Mouse (Mus musculus): Measurements from ENCODE around the gene Brat1. TPM values are rescaled to one million over a fixed set of nuclear protein-coding genes. Genes with fewer than 3 reads are reported as not detected.

Brat1 gene
- total RNA-seq, 2 experiments from 2014 or later: 7.2 to 8.4 TPM

Other genes starting within 250 kb of the Brat1 start
- gene Chst12, start 199.5 kb upstream of the Brat1 start, total RNA-seq (2021): 1 to 10 TPM; 6.1 to 6.9 TPM
- gene Grifin, start 139.9 kb upstream of the Brat1 start, total RNA-seq (2021): not detected
- gene Lfng, start 97.7 kb upstream of the Brat1 start, total RNA-seq (2021): 10 to 100 TPM in 1 of 2 experiments, 1 to 10 TPM in 1; 7.3 to 10.8 TPM
- gene Ttyh3, start 56.0 kb upstream of the Brat1 start, total RNA-seq (2021): 10 to 100 TPM; 15.6 to 18.6 TPM
- gene Iqce, start 2.6 kb upstream of the Brat1 start, total RNA-seq (2021): 1 to 10 TPM; 4.5 to 7.5 TPM
- under 1 TPM; 0.08 to 0.44 TPM for gene Amz1, start 19.1 kb downstream of the Brat1 start, total RNA-seq (2021)
- 10 to 100 TPM; 89.2 to 97.2 TPM for gene Gna12, start 125.4 kb downstream of the Brat1 start, total RNA-seq (2021)